Mouse (Mus musculus): ENCODE data around the gene Pp2d1. TPM values are rescaled to one million over a fixed set of nuclear protein-coding genes. Genes with fewer than 3 reads are reported as not detected.

The Pp2d1 gene
- total RNA-seq, 1 experiment from 2014 or later, result not detected

DNA sequence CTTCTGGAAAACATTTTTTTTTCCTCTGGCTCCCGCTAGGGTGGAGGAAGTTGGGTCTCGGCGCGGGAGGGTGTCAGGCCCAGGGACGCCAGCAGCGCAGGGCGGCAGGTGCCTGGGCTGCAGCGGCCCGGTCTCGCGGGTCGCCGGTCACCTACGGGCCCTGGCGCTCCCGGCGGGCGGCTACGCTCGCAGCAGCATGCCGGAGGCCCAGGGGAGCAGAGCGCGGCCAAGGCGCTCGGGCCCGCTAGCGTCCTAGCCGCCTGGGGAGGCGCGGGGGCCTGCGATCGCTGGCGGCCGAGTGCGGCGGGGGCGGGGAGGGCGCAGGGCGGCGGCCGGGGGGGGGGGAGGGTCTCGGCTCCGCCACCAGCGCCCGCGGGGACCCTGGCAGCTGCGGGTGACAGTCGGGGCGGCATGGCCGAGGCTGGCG, 27.7 kb upstream of the Pp2d1 start:
- peak; percentile 56 for ATAC-seq (replicated peaks; ENCODE audit: low read depth, poor library complexity, severe bottlenecking)

GRCm38 (mm10) chr17:53566161-53566918, 27.1 kb upstream of the Pp2d1 start, which contains the start of gene Kat2b:
Gene Kat2b, plus strand, starts transcription at chr17:53566861.
- no peak for ATAC-seq (replicated peaks; ENCODE audit: low read depth, poor library complexity, severe bottlenecking)

DNA sequence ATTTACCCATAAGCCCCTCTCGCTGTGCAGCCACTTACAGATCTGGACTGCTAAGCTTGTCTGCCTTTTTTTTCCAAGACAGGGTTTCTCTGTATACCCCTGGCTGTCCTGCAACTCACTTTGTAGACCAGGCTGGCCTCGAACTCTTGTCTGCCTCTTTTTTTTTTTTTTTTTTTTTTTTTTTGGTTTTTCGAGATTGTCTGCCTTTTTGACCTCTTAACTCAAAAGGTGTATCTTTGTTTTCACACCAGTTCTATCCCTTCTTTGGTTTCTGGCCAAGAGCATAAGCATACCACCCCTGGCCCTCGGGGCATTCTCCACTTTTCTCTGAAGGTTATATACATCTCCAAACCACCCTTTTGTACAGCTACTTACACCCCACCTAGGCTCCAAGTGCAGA, 25.6 kb upstream of the Pp2d1 start:
- ATAC-seq (replicated peaks; ENCODE audit: low read depth, poor library complexity, severe bottlenecking), result no peak

- no peak for ATAC-seq (replicated peaks; ENCODE audit: low read depth, poor library complexity, severe bottlenecking)
Measured at GRCm38 (mm10) chr17:53561458-53562029, 22.3 kb upstream of the Pp2d1 start.

DNA sequence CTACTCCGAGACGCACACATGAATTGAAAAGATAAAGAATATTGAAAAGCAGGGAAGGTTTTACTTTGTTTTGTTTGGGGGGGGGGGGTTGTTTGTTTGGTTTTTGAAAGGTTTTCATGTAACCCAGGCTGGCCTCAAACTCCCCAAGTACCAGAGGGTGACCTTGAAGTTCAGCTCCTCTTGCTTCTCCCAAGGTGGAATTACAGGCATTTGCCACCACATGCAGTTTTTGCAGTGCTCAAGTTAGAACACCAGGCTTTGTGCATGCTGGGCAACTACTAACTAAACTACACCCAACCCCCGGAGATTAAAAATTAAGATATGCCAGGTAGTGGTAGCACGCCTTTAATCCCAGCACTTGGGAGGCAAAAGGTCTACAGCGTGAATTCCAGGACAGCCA, 20.4 kb upstream of the Pp2d1 start:
- no peak for ATAC-seq (replicated peaks; ENCODE audit: low read depth, poor library complexity, severe bottlenecking)

GRCm38 (mm10) chr17:53557443-53557842, 18.2 kb upstream of the Pp2d1 start:
- no peak for ATAC-seq (replicated peaks; ENCODE audit: low read depth, poor library complexity, severe bottlenecking)

GRCm38 (mm10) chr17:53554813-53555212, 15.6 kb upstream of the Pp2d1 start:
- peak; percentile 62; the same call in 1 of the 2 replicates for ATAC-seq (replicated peaks; ENCODE audit: low read depth, poor library complexity, severe bottlenecking)

DNA sequence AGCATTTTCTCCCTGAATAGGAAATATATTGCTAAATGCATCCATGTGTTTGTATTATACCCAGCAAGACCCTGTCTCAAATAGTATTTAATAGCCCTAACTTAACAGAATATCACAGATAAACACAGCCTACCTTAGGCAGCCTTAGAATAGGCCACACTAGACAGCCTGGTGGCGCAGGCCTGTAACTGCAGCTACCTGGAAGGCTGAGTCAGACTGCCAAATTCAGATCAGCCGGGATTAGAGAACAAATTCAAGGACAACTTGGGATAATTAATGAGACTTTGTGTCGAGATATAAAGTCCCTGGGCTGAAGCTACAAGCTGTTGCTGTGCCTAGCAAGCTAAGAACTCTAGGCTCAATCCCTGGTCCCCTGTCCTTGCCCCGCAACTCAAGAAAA, 14.8 kb upstream of the Pp2d1 start:
- peak; percentile 87 for ATAC-seq (replicated peaks; ENCODE audit: low read depth, poor library complexity, severe bottlenecking)

DNA sequence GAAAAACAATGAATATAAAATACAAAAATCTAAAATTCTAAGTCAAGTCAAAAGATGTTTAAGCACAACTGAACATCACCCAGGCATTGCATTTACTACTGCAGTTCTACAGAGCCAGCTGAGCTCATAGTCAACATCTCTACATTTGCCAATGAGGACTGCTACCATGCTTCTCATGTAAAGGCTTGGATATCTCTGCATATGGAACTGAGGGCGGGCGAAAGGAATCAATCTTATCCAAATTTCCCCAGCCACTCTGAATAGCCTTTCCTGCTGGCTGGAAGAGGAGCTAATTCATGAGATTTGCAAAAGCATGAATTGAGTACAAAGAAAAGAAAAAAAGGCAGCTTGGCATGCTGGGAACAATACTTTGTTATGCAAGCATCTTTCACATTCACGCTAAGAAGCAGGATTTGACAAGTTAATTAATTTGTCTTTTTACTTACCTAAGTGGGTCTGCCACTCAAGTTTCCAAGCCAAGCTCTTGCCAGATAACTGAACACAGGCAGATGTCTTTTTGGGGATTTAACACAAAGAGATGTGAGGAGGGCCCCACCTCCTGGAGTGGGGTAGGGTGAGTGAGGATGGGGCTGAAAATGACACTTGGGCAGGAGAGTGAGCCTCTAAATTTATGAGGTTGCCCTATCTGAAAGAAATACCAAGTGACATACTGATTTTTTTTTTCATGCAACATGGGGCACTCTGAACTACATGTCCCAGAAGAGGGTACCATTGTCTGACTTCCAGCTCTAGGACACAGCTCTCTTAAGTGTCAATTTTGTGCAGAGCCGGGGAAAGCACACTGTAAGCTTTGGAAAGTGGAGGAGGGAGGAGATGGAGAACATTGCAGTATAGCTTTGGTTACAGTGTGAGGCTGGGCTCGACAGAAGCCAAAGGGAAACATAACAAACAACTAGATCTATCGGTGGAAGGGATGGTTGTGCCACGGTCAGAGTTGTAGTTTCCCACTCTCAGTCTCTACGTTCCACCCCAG, 12.4 kb upstream of the Pp2d1 start:
- no peak for ATAC-seq (replicated peaks; ENCODE audit: low read depth, poor library complexity, severe bottlenecking)

GRCm38 (mm10) chr17:53543591-53544324, 4.5 kb upstream of the Pp2d1 start:
- ATAC-seq (replicated peaks; ENCODE audit: low read depth, poor library complexity, severe bottlenecking), result no peak

GRCm38 (mm10) chr17:53542536-53542935, 3.3 kb upstream of the Pp2d1 start:
- no peak for ATAC-seq (replicated peaks; ENCODE audit: low read depth, poor library complexity, severe bottlenecking)

DNA sequence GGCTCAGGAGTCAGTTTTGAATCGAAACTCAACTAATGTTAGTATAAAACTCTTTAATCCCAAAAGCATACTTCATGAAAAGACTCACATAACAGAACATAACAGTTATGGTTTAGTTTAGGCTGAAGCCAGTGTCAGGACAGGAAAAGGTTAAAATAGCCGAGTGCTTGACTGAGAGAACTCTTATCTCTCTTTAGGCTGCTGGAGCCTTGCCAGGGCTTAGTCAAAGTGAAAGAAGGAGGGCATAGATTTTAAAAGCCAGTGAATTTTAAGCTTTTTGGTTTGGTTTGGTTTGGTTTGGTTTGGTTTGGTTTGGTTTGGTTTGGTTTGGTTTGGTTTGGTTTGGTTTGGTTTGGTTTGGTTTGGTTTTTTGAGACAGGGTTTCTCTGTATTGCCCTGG, 6.8 kb downstream of the Pp2d1 start:
- peak; percentile 74 for ATAC-seq (replicated peaks; ENCODE audit: low read depth, poor library complexity, severe bottlenecking)

DNA sequence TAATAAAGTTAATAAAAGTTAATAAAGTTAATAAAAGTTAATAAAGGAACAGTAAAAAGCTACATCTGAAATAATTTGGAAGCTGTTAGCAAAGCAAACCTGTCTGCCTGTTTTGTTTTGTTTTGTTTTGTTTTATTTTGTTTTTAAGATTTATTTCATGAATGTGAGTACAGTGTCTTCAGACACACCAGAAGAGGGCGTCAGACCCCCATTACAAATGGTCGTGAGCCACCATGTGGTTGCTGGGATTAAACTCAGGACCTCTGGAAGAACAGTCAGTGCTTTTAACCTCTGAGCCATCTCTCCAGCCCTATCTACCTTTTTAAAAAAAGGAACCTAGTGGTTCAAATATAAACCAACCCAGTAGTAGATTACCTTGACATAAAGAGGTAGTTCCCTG, 8.1 kb downstream of the Pp2d1 start:
- ATAC-seq (replicated peaks; ENCODE audit: low read depth, poor library complexity, severe bottlenecking), result no peak

DNA sequence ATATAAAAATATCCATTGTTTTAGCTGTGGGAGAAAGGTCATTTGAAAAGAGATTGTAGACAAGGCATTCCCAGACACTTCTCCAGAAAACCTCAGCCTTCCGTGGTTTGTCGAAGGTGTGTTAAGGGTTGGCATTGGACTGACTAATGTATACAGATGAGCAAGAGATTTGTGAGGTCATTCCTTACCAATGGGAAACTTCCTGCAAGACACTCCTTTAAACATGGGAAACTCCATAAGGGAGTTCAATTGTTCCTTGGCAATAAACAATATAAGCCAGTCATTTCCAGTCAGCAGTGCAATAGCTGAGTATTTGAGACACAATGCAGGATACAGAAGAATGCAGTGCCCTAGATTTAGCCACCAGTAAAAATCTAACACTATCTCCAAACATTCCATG, 11.2 kb downstream of the Pp2d1 start:
- no peak for ATAC-seq (replicated peaks; ENCODE audit: low read depth, poor library complexity, severe bottlenecking)

DNA sequence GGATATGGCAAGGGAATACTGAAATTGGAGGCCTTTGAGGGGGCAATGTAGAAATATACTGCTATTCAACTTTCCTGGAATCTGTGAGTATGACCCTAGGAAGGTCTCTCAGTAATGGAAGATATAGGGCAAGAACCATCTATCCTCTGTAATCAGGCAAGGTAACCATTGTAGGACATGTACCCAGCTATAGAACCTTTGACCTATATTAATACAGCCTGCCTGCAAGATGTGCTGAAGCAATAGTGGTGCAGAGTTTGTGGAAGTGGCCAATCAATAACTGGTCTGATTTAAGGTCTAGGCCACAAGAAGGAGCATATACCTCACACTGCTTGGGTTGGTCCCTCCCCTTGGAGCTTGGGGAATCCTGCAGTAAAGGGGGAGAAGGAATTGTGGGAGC, 18.7 kb downstream of the Pp2d1 start:
- no peak for ATAC-seq (replicated peaks; ENCODE audit: low read depth, poor library complexity, severe bottlenecking)

DNA sequence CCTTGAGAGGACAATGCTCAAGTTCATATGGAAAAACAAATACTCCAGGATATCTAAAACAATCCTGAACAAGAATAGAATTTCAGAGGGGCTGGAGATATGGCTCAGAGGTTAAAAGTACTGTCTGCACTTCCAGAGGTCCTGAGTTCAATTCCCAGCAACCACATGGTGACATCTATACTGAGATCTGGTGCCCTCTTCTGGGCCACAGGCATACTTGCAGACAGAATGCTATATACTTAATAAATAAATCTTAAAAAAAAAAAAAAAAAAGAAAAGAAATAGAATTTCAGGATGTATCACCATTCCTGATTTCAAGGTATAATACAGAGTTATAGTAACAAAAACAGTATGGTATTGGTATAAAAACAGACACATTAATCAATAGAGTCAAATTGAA, 19.9 kb downstream of the Pp2d1 start:
- no peak for ATAC-seq (replicated peaks; ENCODE audit: low read depth, poor library complexity, severe bottlenecking)

DNA sequence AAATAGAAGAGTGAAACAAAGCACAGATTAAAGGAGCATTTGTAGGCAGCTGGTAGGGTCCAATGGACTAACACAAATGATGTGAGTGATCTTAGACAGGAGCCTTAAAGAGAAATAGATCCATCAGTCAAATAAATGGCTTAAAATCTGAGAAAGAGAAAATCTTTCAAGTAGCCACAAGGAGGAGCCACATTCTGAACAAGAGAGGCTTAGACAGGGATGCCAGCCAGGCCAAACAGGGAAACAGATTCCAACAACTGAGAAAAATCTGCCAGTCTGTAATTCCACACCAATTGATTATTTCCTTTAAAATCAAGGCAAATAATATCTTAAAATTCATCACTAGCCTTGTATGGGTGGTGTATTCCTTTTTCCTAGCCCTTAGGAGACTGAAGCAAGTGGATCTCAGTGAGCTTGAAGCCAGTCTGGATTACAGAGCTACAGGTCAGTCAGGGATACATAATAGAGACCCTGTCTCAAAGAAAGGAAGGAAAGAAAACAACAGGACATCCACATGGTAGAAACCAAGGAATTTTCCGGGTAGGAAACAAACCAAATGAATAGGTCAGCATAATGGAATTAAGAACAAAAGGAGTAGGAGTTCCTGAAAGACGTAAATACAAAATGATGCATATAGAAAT, 26.8 kb downstream of the Pp2d1 start:
- ATAC-seq (replicated peaks; ENCODE audit: low read depth, poor library complexity, severe bottlenecking), result peak; percentile 84

- no peak for ATAC-seq (replicated peaks; ENCODE audit: low read depth, poor library complexity, severe bottlenecking)
Measured at GRCm38 (mm10) chr17:53502966-53503365, 36.3 kb downstream of the Pp2d1 start.

DNA sequence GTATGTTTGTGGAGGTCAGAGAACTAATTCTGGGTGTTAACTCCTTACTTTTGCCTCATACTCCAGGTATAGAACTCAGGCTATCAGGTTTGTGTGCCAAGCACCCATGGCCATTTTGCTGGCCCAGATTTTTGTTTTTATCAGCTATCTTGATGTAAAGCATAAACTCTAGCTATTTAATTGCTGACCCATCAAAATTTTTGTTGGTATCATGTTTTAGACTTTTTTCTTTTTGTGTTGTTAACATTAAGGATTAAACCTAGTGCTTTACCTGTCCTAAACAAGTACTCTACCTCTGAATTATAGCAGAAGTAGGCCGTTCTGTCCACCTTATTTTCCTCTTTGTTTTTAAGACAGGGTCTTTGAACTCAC, 50.3 kb downstream of the Pp2d1 start:
- ATAC-seq (replicated peaks; ENCODE audit: low read depth, poor library complexity, severe bottlenecking), result no peak
